Mouse (Mus musculus) intestine, postnatal 0 days (tissue): ENCODE data around the gene Oprm1. TPM values are rescaled to one million over a fixed set of nuclear protein-coding genes. Genes with fewer than 3 reads are reported as not detected.

Experiments used
- ATAC-seq: fragments of 200-750 bp; cut with Nextera tagmentation; 2 replicates; pipeline ENCODE4 v1.8.0; 2017; ENCODE audit warnings: mild to moderate bottlenecking, moderate TSS enrichment, moderate library complexity
- H3K27ac ChIP-seq: fragments of 300-500 bp; sonication (generic); 2 replicates; pipeline ENCODE4 v1.5.1; 2014; ENCODE audit warnings: mild to moderate bottlenecking, low read depth, low read length, moderate library complexity
- H3K27me3 ChIP-seq: fragments of 300-500 bp; sonication (generic); replicated peaks from 2 replicates; pipeline ENCODE4 v1.6.1; 2014; ENCODE audit warnings: low read length, mixed read lengths; ENCODE audit not compliant: control insufficient read depth, insufficient read depth
- H3K36me3 ChIP-seq: fragments of 300-500 bp; sonication (generic); 2 replicates; pipeline ENCODE4 v1.6.1; 2014; ENCODE audit warnings: mild to moderate bottlenecking, moderate library complexity; ENCODE audit not compliant: control insufficient read depth, insufficient read depth
- H3K4me1 ChIP-seq: fragments of 300-500 bp; sonication (generic); replicated peaks from 2 replicates; pipeline ENCODE4 v1.6.1; 2014; ENCODE audit warnings: antibody characterized with exemption, low read length, mixed read lengths; ENCODE audit not compliant: control insufficient read depth, insufficient read depth
- H3K4me2 ChIP-seq: fragments of 300-500 bp; sonication (generic); replicated peaks from 2 replicates; pipeline ENCODE4 v1.6.1; 2014; ENCODE audit warnings: low read depth, mild to moderate bottlenecking, moderate library complexity
- H3K4me3 ChIP-seq: fragments of 300-500 bp; sonication (generic); 2 replicates; pipeline ENCODE4 v1.5.1; 2014; ENCODE audit warnings: low read depth, low read length
- H3K9ac ChIP-seq: fragments of 300-500 bp; sonication (generic); 2 replicates; pipeline ENCODE4 v1.6.1; 2014; ENCODE audit warnings: mild to moderate bottlenecking, low read depth, low read length
- H3K9me3 ChIP-seq: fragments of 300-500 bp; sonication (generic); 2 replicates; pipeline ENCODE4 v1.6.1; 2016; ENCODE audit warnings: mixed run types; ENCODE audit not compliant: control insufficient read depth
- CTCF ChIP-seq: sonication (generic); IDR thresholded peaks from 2 replicates; pipeline ENCODE4 v1.5.1; 2016; ENCODE audit warnings: low read depth, mild to moderate bottlenecking, control low read depth, antibody characterized with exemption, moderate library complexity
- WGBS: fragments of 180-500 bp; shearing (Covaris S2); extraction: QIAGEN DNeasy Blood & Tissue Kit; methylation state at CpG from one replicate; pipeline ENCODE4 v1.1.7; 2014; 5-methylcytosine and 5-hydroxymethylcytosine counted together
- polyA plus RNA-seq: library from polyadenylated mRNA; unstranded; fragments of >200 nt; fragmentation: Nextera tagmentation; extraction: Ambion mirVana; gene quantifications from 2 replicates; pipeline ENCODE4 v1.2.1, GENCODE M21; 2015

Gene Oprm1
- polyA plus RNA-seq, 1 experiment from 2014 or later = 0.29 TPM

- peak overlapping the region; percentile 13; the same call in 1 of the 2 replicates for H3K4me2 ChIP-seq
- no peaks in the 10 kb centered on the region for H3K27me3 ChIP-seq
- no peaks in the 10 kb centered on the region for H3K4me1 ChIP-seq
- H3K4me3 ChIP-seq = no peak overlapping the region
- H3K9ac ChIP-seq = no peak overlapping the region
- ATAC-seq = peak; percentile 81; the same call in 1 of the 2 replicates
- 15% methylated on average over 8 of the region's 8 CpGs for WGBS
- H3K36me3 ChIP-seq = no peaks in the 10 kb centered on the region
- H3K27ac ChIP-seq = no peak overlapping the region
- peak; percentile 93 for TF ChIP-seq CTCF
- no peaks in the 10 kb centered on the region for H3K9me3 ChIP-seq
These were observed 317.9 kb downstream of the Oprm1 start for GRCm38 (mm10) chr10:7076201-7076600.

GRCm38 (mm10) chr10:7076662-7077211, 318.4 kb downstream of the Oprm1 start:
- no peaks in the 10 kb centered on the region for H3K36me3 ChIP-seq
- 49% methylated on average over 7 of the region's 8 CpGs for WGBS
- no peaks in the 10 kb centered on the region for H3K4me1 ChIP-seq
- peak overlapping the region; percentile 13; the same call in 1 of the 2 replicates for H3K4me2 ChIP-seq
- no peak overlapping the region for H3K4me3 ChIP-seq
- H3K27me3 ChIP-seq = no peaks in the 10 kb centered on the region
- no peak overlapping the region for H3K27ac ChIP-seq
- TF ChIP-seq CTCF = no peak
- no peak overlapping the region for H3K9ac ChIP-seq
- H3K9me3 ChIP-seq = no peaks in the 10 kb centered on the region
- ATAC-seq = no peak

- ATAC-seq = no peak
- Histone ChIP-seq H3K9me3 (no peaks in the 10 kb centered on the region), H3K27ac (no peak overlapping the region), H3K9ac (no peak overlapping the region), H3K4me3 (no peak overlapping the region), H3K36me3 (no peaks in the 10 kb centered on the region), H3K27me3 (no peaks in the 10 kb centered on the region), H3K4me2 (no peak overlapping the region), H3K4me1 (no peaks in the 10 kb centered on the region)
- WGBS = 53% methylated on average over 7 of the region's 7 CpGs
- no peak for TF ChIP-seq CTCF
These were observed 319.1 kb downstream of the Oprm1 start for GRCm38 (mm10) chr10:7077389-7077808.

GRCm38 (mm10) chr10:7077971-7078370, 319.7 kb downstream of the Oprm1 start:
- ATAC-seq = no peak
- H3K27ac ChIP-seq = no peak overlapping the region
- H3K27me3 ChIP-seq = no peaks in the 10 kb centered on the region
- H3K4me2 ChIP-seq = no peak overlapping the region
- no peaks in the 10 kb centered on the region for H3K36me3 ChIP-seq
- H3K4me3 ChIP-seq = no peak overlapping the region
- TF ChIP-seq CTCF = no peak
- H3K9me3 ChIP-seq = no peaks in the 10 kb centered on the region
- H3K4me1 ChIP-seq = no peaks in the 10 kb centered on the region
- 82% methylated on average over 1 of the region's 1 CpGs for WGBS
- no peak overlapping the region for H3K9ac ChIP-seq

Other genes with a start within 250 kb of the Oprm1 start
- not detected in 2 replicates for gene Gm10945, start 3.3 kb downstream of the Oprm1 start, polyA plus RNA-seq